Mouse (Mus musculus) hindbrain, postnatal 0 days (tissue): ENCODE measurements at regions not wholly inside any gene's neighbourhood (a gene's known extent, or its start where the extent isn't known, plus 50 kb on each side); places are given as distances from the start of the nearest gene placed in this dataset.

Experiments used
- ATAC-seq: fragments of 200-750 bp; cut with Nextera tagmentation; 2 replicates; pipeline ENCODE4 v1.8.0; 2017; ENCODE audit warnings: mild to moderate bottlenecking, moderate TSS enrichment, moderate library complexity
- DNase-seq: peaks from one replicate; pipeline ENCODE4 v3.0.0-alpha.2; 2015; ENCODE audit warnings: low spot score
- H3K27ac ChIP-seq: fragments of 300-500 bp; sonication (generic); 2 replicates; pipeline ENCODE4 v1.5.1; 2014; ENCODE audit warnings: mild to moderate bottlenecking
- H3K27me3 ChIP-seq: fragments of 300-500 bp; sonication (generic); 2 replicates; pipeline ENCODE4 v1.6.1; 2014; ENCODE audit warnings: low read length, mixed read lengths; ENCODE audit not compliant: insufficient read depth
- H3K36me3 ChIP-seq: fragments of 300-500 bp; sonication (generic); 2 replicates; pipeline ENCODE4 v1.6.1; 2014; ENCODE audit warnings: low read length, mixed read lengths; ENCODE audit not compliant: insufficient read depth
- H3K4me1 ChIP-seq: fragments of 300-500 bp; sonication (generic); 2 replicates; pipeline ENCODE4 v1.6.1; 2014; ENCODE audit warnings: antibody characterized with exemption, low read length, mixed read lengths; ENCODE audit not compliant: insufficient read depth
- H3K4me2 ChIP-seq: fragments of 300-500 bp; sonication (generic); 2 replicates; pipeline ENCODE4 v1.6.1; 2014; ENCODE audit warnings: low read depth, mild to moderate bottlenecking, low read length, moderate library complexity, mixed read lengths
- H3K4me3 ChIP-seq: fragments of 300-500 bp; sonication (generic); 2 replicates; pipeline ENCODE4 v1.5.1; 2014; ENCODE audit warnings: low read length
- H3K9ac ChIP-seq: fragments of 300-500 bp; sonication (generic); replicated peaks from 2 replicates; pipeline ENCODE4 v1.6.1; 2014; ENCODE audit warnings: mild to moderate bottlenecking, low read length, moderate library complexity, mixed read lengths
- H3K9me3 ChIP-seq: fragments of 300-500 bp; sonication (generic); 2 replicates; pipeline ENCODE4 v1.6.1; 2016; ENCODE audit warnings: low read length, mixed read lengths
- CTCF ChIP-seq: IDR thresholded peaks from 2 replicates; pipeline ENCODE4 v1.5.1; 2016; ENCODE audit warnings: antibody characterized with exemption, control low read depth, low read depth
- WGBS: fragments of 180-500 bp; shearing (Covaris S2); extraction: QIAGEN DNeasy Blood & Tissue Kit; methylation state at CpG from one replicate; pipeline ENCODE4 v1.1.7; 2014; 5-methylcytosine and 5-hydroxymethylcytosine counted together

- ATAC-seq (no peak), DNase-seq (no peak)
- Histone ChIP-seq H3K9ac (no peak overlapping the region), H3K4me2 (no peak overlapping the region), H3K36me3 (no peaks in the 10 kb centered on the region), H3K27me3 (no peaks in the 10 kb centered on the region), H3K27ac (no peak overlapping the region), H3K9me3 (no peaks in the 10 kb centered on the region), H3K4me1 (no peaks in the 10 kb centered on the region), H3K4me3 (no peak overlapping the region)
- TF ChIP-seq CTCF: no peak
- 75% methylated on average over 3 of the region's 3 CpGs for WGBS
Observed at GRCm38 (mm10) chr9:94302575-94302974, 235.3 kb downstream of the 1190002N15Rik start.

- Histone ChIP-seq H3K9ac (no peak overlapping the region), H3K9me3 (no peaks in the 10 kb centered on the region), H3K36me3 (no peaks in the 10 kb centered on the region), H3K27me3 (no peaks in the 10 kb centered on the region), H3K4me3 (no peak overlapping the region), H3K4me1 (no peaks in the 10 kb centered on the region), H3K27ac (no peak overlapping the region), H3K4me2 (no peak overlapping the region)
- no peak for TF ChIP-seq CTCF
- ATAC-seq (no peak), DNase-seq (peak; percentile 10)
- WGBS: 76% methylated on average over 1 of the region's 1 CpGs
Observed at GRCm38 (mm10) chr9:94301896-94302295, 236.0 kb downstream of the 1190002N15Rik start.

GRCm38 (mm10) chr9:94295431-94295830 is 242.4 kb downstream of the 1190002N15Rik start:
- no peak overlapping the region for H3K4me3 ChIP-seq
- no peak overlapping the region for H3K4me2 ChIP-seq
- H3K9ac ChIP-seq: no peak overlapping the region
- WGBS: 88% methylated on average over 6 of the region's 6 CpGs
- ATAC-seq (no peak), DNase-seq (no peak)
- H3K36me3 ChIP-seq: no peaks in the 10 kb centered on the region
- no peaks in the 10 kb centered on the region for H3K4me1 ChIP-seq
- H3K9me3 ChIP-seq: no peaks in the 10 kb centered on the region
- H3K27ac ChIP-seq: no peak overlapping the region
- no peak for TF ChIP-seq CTCF
- no peaks in the 10 kb centered on the region for H3K27me3 ChIP-seq

GRCm38 (mm10) chr9:94292147-94292546 is 245.7 kb downstream of the 1190002N15Rik start:
- 70% methylated on average over 3 of the region's 3 CpGs for WGBS

GRCm38 (mm10) chr9:94289546-94289945 is 248.3 kb downstream of the 1190002N15Rik start:
- Histone ChIP-seq H3K27ac (no peak overlapping the region), H3K27me3 (no peaks in the 10 kb centered on the region), H3K4me3 (no peak overlapping the region), H3K36me3 (no peaks in the 10 kb centered on the region), H3K9me3 (no peaks in the 10 kb centered on the region), H3K4me2 (no peak overlapping the region), H3K9ac (no peak overlapping the region), H3K4me1 (no peaks in the 10 kb centered on the region)
- no peak for TF ChIP-seq CTCF
- no peak for DNase-seq
- ATAC-seq: no peak

More at GRCm38 (mm10) chr9:94292147-94292546, 245.7 kb downstream of the 1190002N15Rik start:
- no peak for ATAC-seq
- no peaks in the 10 kb centered on the region for H3K4me1 ChIP-seq
- H3K27me3 ChIP-seq: no peaks in the 10 kb centered on the region
- H3K9me3 ChIP-seq: no peaks in the 10 kb centered on the region
- H3K4me2 ChIP-seq: no peak overlapping the region
- TF ChIP-seq CTCF: no peak
- H3K36me3 ChIP-seq: no peaks in the 10 kb centered on the region
- no peak for DNase-seq
- no peak overlapping the region for H3K4me3 ChIP-seq
- no peak overlapping the region for H3K9ac ChIP-seq
- H3K27ac ChIP-seq: no peak overlapping the region

GRCm38 (mm10) chr9:94287559-94287958 is 250.3 kb downstream of the 1190002N15Rik start:
- H3K27me3 ChIP-seq: no peaks in the 10 kb centered on the region
- H3K9ac ChIP-seq: no peak overlapping the region
- 89% methylated on average over 2 of the region's 2 CpGs for WGBS
- no peak for TF ChIP-seq CTCF
- no peaks in the 10 kb centered on the region for H3K36me3 ChIP-seq
- no peak overlapping the region for H3K27ac ChIP-seq
- H3K9me3 ChIP-seq: no peaks in the 10 kb centered on the region
- H3K4me3 ChIP-seq: no peak overlapping the region
- H3K4me2 ChIP-seq: no peak overlapping the region
- H3K4me1 ChIP-seq: no peaks in the 10 kb centered on the region
- ATAC-seq (no peak), DNase-seq (no peak)

- Histone ChIP-seq H3K27me3 (no peaks in the 10 kb centered on the region), H3K4me1 (no peaks in the 10 kb centered on the region; the same call in 1 of the 2 replicates), H3K27ac (no peak overlapping the region), H3K9me3 (no peaks in the 10 kb centered on the region), H3K4me2 (no peak overlapping the region), H3K4me3 (no peak overlapping the region), H3K36me3 (no peaks in the 10 kb centered on the region), H3K9ac (no peak overlapping the region)
- peak; percentile 73 for ATAC-seq
- 78% methylated on average over 4 of the region's 4 CpGs for WGBS
- peak; percentile 78 for DNase-seq
- TF ChIP-seq CTCF: no peak
Observed at GRCm38 (mm10) chr9:94278657-94279585, 259.0 kb downstream of the 1190002N15Rik start.
